Comparison of ENCODE assay signal across 11 mouse cellular contexts in the genomic region with DNA sequence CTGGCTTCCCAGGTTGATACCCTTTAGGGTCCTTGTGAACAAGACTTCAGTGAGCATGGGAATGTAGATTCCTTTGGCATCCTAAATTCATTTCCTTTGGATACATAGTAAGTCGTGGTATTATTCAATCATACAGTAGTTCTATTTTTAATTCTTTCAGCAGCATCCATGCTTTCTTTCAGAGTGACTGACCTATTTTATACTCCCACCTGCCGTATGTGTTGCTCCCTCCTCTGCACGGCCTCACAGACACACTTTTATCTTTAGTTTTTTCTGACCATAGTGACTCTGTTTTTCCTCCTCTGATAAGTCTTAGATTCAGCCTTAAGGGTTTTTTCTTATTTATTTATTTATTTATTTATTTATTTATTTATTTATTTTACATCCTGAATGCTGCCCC.
"Had no signal": no experiment of that assay in that cellular context is flagged by ENCODE, and none has a peak within 500 bp of the region (broad histone marks: within the 10 kb centered on the region; RNA-seq: fewer than 3 reads in every experiment).

No protein-coding gene starts in this region.

- DNase-seq: retina, postnatal 1 day; right cerebral cortex, postnatal 14 days; right cerebral cortex, postnatal 25 days; right cerebral cortex, postnatal 4 days; spleen, adult 18-20 months; thymus, adult 18-20 months; thymus, adult 2 months; thymus, postnatal 14 days; thymus, postnatal 25 days; thymus, postnatal 36 days; thymus, postnatal 4 days had no signal
